Mouse (Mus musculus) layer of hippocampus, adult 9-10 months (tissue): Measurements from ENCODE around the gene Clybl.

Source experiments
- DNase-seq: peaks from one replicate; pipeline ENCODE4 v3.0.0; 2022; ENCODE audit warnings: low spot score

The Clybl gene

GRCm38 (mm10) chr14:122363156-122363555, 181.7 kb downstream of the Clybl start:
- no peak for DNase-seq

DNA sequence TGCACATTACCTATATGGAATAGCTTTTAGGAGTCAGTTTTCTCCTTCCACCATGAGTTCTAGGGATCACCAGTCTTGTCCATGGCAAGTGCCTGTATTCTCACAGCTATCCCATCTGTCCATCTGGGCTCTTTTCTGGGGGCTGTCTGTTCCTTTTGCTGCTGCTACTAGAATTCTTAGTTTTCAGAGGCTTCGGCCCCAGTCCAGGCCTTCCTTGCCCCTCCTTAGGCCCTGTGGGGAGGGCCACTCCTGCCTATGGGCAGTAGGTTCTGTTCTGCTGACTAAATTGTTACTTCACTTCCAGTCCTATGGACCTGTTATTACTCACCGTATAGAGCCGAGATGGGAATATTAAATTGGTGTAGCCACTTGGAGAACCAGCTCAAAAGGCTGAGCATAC, 182.5 kb downstream of the Clybl start:
- DNase-seq, result no peak

GRCm38 (mm10) chr14:122367252-122367868, 185.9 kb downstream of the Clybl start:
- DNase-seq, result no peak

DNA sequence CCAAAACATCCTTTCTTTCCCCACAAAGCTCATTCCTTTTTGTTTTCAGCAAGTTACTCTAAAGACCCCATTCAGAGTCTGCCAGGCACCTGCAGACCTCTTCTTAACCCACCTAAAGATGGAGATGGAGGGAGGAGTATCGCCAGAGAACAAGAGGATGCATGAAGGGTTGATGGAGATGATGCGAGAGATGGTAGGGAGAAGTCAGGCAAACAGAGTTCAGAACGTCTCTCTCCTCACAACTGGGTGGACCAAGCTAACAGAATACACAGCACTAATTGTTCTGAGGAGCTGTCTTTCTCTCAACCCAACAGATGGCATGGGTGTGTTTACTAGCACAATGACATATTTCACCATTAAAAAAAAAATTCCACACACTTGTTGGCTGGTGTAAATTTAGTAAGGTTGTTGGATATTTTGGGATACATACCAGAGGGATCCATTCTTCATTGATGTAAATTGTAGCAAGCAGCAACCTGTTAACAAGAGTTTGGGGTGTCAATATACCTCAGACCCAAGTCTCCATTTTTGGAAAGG, 186.4 kb downstream of the Clybl start:
- DNase-seq, result no peak

DNA sequence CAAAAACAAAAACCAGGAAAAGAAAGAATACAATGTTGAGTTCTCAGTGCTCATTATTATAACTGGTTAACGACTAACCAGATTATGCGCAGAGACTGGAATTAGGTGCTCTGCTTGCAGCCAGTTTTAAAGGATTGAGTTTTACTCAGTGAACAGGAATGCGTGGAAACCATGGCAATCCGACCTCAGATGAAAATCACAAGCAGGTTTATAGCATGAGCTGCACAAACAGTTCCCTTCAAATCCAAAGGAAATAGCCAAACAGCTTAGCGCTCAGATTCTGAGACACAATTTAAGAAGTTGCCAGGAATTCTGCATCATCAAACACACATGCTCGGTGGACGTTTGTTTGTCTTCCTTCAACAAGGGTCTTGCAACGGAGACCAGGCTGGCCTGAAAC, 187.0 kb downstream of the Clybl start:
- DNase-seq, result no peak

DNA sequence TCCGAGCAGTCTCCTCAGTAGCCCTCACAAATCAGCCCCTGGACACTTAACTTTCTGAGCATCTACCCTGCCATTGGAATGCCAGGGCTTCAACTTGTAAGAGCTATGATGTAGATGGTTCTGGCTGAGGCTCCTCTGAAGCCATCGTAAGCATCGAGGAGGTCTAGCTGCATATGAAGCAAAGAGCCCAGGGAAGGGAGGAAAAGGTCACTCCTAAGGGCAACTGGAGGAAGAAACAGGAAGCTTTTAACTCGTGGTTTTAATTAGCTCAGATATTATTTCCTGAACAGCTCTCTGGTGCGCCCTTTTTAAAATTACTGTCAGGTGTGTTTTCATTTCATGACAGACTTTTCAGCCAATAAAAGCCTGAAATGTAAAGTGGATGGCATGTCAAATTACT, 190.5 kb downstream of the Clybl start:
- no peak for DNase-seq

DNA sequence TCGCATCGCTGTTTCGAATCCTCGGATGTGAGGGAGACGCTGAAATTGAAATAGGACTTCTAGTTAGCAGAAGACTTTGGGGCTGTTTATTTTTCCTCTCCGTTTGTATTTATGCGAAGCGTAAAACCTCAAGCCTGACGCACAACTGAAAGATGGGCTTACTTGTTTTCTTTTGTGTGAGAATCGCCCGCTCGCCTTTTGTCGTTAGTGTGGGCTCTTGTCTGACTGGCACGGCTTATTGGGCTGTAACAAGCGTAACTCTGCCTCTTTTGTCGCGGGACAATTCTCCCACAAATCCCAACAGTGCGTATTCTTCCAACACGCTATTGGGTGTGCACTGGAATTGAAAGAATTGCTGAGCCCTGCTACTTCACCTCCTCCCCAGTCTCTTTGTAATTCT, 192.0 kb downstream of the Clybl start:
- no peak for DNase-seq

DNA sequence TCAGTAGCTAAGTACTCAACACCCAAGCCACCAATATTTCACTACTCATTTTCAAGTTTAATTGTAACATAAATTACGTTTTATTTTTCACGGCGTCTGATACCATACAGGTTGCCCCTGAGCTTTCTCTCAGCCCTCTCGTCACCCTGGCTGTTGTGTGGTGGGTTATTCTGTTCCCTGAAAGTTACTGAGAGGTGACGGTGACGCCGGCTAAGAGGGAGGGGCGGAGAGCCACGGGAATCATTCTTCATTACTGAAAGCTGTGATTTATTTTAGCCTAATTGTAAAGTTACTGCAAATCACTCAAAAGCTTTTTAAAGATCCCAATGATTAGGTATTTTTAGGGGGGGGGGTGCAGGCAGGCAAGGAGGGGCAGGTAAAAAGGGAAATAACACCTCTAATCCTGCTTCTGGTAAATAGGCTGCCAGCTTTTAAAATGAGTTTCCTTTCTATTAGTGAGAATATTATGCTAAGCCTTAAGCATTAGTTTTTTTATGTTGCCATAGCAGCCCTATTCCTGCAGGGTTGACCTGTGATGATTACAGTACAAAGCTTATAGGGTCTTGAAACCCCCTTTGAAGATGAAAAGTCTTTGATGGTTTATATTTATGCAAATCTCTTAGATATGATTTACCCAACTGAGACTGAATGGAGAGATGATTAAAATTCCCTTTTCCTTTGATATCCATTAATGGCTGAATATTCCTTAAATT, 192.9 kb downstream of the Clybl start:
- no peak for DNase-seq

DNA sequence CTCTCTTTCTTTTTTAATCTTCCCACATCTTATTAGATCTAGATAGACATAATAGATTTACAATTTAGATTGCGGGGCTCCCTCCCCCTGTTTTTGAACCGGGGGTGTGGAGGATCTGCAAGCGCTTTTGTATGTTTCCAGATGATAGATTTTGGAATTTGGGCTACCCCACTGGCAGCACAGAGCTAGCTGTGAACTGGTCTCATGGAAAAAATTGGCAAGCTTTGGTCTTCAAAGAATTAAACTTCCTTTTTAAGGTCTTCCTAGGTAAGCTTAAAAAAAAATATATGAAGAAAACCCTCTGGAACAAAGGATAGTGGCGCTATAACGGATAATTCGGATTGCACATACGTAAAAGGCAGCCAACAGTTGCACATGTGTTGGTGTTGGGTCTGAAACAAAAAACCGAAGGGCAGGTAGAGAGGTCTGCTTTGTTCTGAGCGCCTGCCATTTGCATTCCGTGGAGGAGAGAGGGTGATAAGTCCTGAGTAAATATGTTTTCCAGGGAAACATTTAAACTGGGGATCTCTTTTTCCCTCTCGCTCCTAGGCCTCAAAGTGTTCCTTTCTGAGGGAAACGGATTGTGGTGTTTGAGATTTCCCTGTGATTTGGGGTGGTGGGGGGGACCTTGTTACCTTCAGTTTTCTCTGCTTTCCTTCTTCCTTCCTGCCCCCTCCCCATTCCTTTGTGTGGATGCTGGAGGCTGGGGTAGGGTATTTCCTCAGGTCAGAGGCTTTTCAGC, 193.7 kb downstream of the Clybl start:
- no peak for DNase-seq

GRCm38 (mm10) chr14:122376482-122377143, 195.1 kb downstream of the Clybl start:
- DNase-seq, result no peak

DNA sequence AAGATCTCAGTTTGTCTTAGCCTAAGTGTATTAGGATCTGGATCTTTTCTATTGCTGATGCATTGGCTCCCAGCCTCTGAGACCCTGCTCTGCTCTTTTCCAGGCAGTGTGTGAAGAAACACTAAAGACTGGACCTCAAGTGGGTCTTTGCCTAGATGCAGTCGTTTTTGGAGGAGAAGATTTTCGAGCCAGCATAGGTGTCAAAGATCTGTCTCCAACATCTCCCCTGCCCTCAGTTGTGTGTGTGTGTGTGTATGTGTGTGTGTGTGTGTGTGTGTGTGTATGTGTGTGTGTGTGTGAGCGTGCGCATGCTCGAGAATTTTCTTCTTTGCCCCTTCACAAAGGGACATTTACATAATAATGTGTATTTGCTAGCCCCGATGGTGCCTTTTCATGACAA, 196.2 kb downstream of the Clybl start:
- no peak for DNase-seq

GRCm38 (mm10) chr14:122379076-122379475, 197.6 kb downstream of the Clybl start:
- no peak for DNase-seq

DNA sequence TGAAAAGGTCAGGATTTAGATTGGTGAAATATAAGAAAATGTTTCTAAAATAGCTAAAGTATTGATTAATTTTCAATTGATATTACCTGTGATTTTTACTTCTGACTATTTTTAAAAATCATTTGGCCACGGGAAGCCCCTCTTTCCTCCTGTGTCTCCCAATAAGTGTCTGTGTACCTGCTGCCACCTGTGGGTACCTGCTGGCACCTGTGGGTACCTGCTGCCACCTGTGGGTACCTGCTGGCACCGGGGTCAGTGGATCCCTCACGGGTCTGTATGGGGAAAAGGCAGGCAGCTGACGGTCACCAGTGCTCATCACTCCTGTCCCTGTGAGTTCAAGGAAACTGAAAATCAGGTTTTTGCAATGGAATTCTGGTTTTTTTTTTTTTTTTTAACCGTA, 198.5 kb downstream of the Clybl start:
- no peak for DNase-seq

DNA sequence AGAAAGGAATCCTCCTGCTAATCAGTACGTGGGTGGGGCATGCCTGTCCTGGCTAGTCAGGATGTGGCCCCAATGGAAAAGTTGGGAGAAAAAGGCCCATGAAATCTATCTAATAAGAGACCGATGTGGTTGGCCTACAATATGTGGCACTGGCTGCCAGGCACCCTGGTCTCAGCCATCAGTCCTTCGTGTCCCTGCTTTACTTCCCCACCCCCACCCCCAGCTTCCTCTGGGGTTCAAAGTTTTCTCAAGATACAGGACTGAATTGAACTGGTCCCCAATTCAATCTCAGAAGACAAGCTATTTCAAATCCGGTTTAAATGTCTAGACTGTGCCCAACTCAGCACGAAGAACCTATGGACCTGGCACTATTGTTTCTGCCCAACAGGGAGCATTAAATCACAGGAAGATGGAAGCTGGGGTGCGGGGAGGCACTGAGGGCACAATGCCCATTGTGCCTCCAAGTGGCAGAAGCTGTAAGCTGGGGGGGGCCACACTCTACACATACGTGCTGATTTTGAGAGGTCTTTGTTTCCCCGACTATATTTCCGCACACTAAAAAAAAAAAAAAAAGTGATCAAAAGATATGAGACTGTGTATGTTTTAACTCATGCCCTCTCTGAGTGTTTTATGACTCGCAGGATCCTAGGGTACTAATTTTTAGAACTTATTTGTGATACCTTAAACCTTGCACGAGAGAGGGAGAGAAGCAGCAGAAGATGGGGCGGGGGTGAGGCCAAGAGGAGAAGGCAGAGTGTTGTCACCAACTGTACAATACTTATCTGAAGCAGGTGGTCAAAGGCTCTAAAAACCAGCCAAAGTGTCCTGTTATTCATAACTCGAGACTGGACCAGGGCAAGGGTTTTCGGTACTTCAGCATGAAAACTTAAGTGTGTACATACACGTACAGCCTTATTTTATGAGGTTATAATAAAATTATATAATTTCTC, 199.7 kb downstream of the Clybl start:
- DNase-seq, result no peak

- no peak for DNase-seq
Measured at GRCm38 (mm10) chr14:122382281-122382680, 200.8 kb downstream of the Clybl start.

DNA sequence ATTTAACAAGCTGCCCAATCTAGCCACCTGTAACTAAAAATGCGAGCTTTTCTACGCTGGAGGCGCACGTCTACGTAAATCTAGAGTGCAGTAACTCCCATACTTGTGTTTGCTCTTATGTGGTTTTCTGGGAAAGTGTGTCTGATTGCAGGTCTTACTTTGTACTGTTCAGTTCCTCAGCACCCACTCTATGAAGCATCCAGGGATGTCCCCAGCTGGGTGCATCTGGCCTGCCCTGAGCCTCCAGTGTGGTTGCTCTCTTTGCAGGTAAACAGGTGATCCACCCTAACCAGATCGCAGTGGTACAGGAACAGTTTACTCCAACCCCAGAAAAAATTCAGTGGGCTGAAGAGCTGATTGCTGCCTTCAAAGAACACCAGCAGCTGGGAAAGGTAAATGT, 202.4 kb downstream of the Clybl start:
- DNase-seq, result no peak

GRCm38 (mm10) chr14:122384447-122385237, 203.1 kb downstream of the Clybl start:
- DNase-seq, result no peak

DNA sequence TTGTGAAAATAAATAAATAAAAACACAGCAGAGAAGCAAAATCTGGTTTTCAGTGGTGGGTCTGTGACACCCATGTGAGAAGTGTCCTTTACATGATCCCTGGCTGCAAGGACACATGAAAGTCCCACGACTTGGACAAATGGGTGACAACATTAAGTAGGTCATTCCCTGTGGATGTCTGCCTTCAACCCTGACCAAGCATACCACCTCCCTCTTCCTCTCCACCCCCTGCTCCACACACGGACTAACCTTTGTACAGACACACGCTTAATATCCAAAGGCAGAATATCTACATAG, 203.7 kb downstream of the Clybl start:
- no peak for DNase-seq

DNA sequence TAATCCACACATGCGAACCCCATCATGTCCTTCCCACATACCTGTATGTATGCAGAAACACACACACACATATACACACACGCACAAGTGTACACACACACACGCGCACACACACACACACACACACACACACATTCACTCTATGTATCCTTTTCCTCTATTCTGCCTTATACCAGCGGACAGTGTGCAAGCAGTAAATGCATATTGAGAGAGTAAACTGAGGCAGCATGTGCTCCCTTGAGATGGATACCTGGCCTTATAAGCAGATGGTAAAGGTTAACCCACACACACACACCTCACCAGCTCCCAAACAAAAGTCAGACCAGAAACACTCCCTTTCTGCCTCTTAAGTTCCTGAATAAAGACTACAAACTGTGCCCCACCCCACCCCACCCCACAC, 204.3 kb downstream of the Clybl start:
- DNase-seq, result no peak

- no peak for DNase-seq
Measured at GRCm38 (mm10) chr14:122386281-122387130, 205.0 kb downstream of the Clybl start.
